In the genomic region with DNA sequence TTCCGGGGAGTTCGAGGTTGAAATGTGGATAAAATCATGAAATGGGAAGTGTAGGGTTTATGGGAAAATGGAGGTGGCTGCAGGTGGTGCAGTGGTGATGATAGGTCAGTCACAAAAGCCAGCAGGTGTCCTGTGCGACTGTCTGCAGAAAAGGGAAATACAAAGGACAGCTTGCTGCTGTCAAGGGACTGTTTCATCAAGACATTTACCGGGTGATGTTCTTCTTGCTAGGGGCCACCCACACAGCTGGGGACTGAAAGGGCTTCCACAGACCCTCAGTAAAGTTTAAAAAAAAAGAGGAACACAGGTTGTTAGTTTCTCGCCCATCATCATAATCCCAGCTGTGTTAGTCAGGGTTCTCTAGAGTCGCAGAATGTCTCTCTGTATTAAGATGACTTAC, we compare ENCODE assay signal across 25 mouse cellular contexts. TPM values are rescaled to one million over a fixed set of nuclear protein-coding genes. Genes with fewer than 3 reads are reported as not detected.
DNase-seq lines count a peak whose midpoint lies in the region; ATAC-seq and TF ChIP-seq lines count a peak whose summit lies in the region.
"Had no signal": no experiment of that assay in that cellular context is flagged by ENCODE, and none has a peak within 500 bp of the region (broad histone marks: within the 10 kb centered on the region; RNA-seq: fewer than 3 reads in every experiment).

No protein-coding gene starts in this region.

- H3K27me3 ChIP-seq in heart, postnatal 0 days (ENCODE audit: control insufficient read depth, insufficient read depth, low read length) = no peaks in the 10 kb centered on the region
- H3K27me3 ChIP-seq in heart, adult 2 months (ENCODE audit: control insufficient read depth, insufficient read depth, low read length) = no peaks in the 10 kb centered on the region
- H3K27me3 ChIP-seq in CH12.LX (replicated peaks) = peaks cover 8% of the 10 kb centered on the region
- H3K27me3 ChIP-seq: embryonic facial prominence, embryonic 12.5 days; embryonic facial prominence, embryonic 15.5 days; forebrain, embryonic 15.5 days; heart, embryonic 13.5 days; hindbrain, embryonic 13.5 days; Patski had no signal

- dilution Hi-C loops in CH12.LX (cut with MboI; ENCODE audit: extremely low pct_ligation_motif_present, extremely low pct_unique_long_range_greater_than_20kb, low sequenced_read_pairs) = no loop called here

- H3K9ac ChIP-seq in heart, postnatal 0 days (replicated peaks; ENCODE audit: low read depth, low read length) = no peak overlapping the region
- no peak overlapping the region for H3K9ac ChIP-seq in heart, adult 2 months (ENCODE audit: low read depth, low read length)
- no peak overlapping the region for H3K9ac ChIP-seq in CH12.LX (ENCODE audit: insufficient read depth, low read depth)
- H3K9ac ChIP-seq: embryonic facial prominence, embryonic 12.5 days; embryonic facial prominence, embryonic 15.5 days; forebrain, embryonic 15.5 days; hindbrain, embryonic 13.5 days had no signal

- TF ChIP-seq CTCF in heart, postnatal 0 days (IDR thresholded peaks at IDR 0.05; ENCODE audit: low read depth) = no peak
- no peak for TF ChIP-seq CTCF in heart, adult 2 months (IDR thresholded peaks at IDR 0.05)
- TF ChIP-seq CTCF in CH12.LX (conservative IDR thresholded peaks at IDR 0.05 in 1 of 2, IDR thresholded peaks at IDR 0.05 in 1 of 2; ENCODE audit: low read depth in 2 of 2, low read length in 2 of 2) = no peak

- intact Hi-C loops in heart, adult 2 months (cut with DNase I) = no loop called here

- in situ Hi-C loops in CH12.LX (cut with MboI; ENCODE audit: low pct_ligation_motif_present, low pct_unique_long_range_greater_than_20kb, low sequenced_read_pairs) = loop anchor here (25.0 kb wide), 1 partner anchor 252 kb away; no protein-coding TSS in a partner anchor

- WGBS in heart, postnatal 0 days = 67% methylated on average over 6 of the region's 6 CpGs
- WGBS in heart, adult 2 months = 77% methylated on average over 6 of the region's 6 CpGs

- H3K79me2 ChIP-seq in heart, adult 2 months (replicated peaks; ENCODE audit: control insufficient read depth, insufficient read depth, low read length) = no peaks in the 10 kb centered on the region
- H3K79me2 ChIP-seq in CH12.LX (replicated peaks; ENCODE audit: control insufficient read depth, extremely low read depth, insufficient read depth, poor library complexity, severe bottlenecking) = no peaks in the 10 kb centered on the region

- H3K27ac ChIP-seq in heart, postnatal 0 days (ENCODE audit: low read depth) = peak overlapping the region; percentile 44; the same call in 1 of the 2 replicates
- H3K27ac ChIP-seq in heart, adult 2 months = no peak overlapping the region
- no peak overlapping the region for H3K27ac ChIP-seq in CH12.LX (ENCODE audit: insufficient read depth, low read depth)
- H3K27ac ChIP-seq: embryonic facial prominence, embryonic 12.5 days; embryonic facial prominence, embryonic 15.5 days; forebrain, embryonic 15.5 days; heart, embryonic 10.5 days; heart, embryonic 13.5 days; hindbrain, embryonic 10.5 days; hindbrain, embryonic 13.5 days had no signal

- no peaks in the 10 kb centered on the region for H3K9me3 ChIP-seq in heart, postnatal 0 days (replicated peaks; ENCODE audit: control insufficient read depth, low read length)
- H3K9me3 ChIP-seq in CH12.LX (replicated peaks; ENCODE audit: low read length) = no peaks in the 10 kb centered on the region
- H3K9me3 ChIP-seq: embryonic facial prominence, embryonic 12.5 days; embryonic facial prominence, embryonic 15.5 days; forebrain, embryonic 15.5 days; heart, embryonic 10.5 days; heart, embryonic 13.5 days; hindbrain, embryonic 10.5 days; hindbrain, embryonic 13.5 days had no signal

- peaks cover 24% of the 10 kb centered on the region for H3K36me3 ChIP-seq in heart, postnatal 0 days (replicated peaks; ENCODE audit: control insufficient read depth, insufficient read depth, low read length)
- peaks cover 17% of the 10 kb centered on the region for H3K36me3 ChIP-seq in heart, adult 2 months (ENCODE audit: control insufficient read depth, insufficient read depth, low read length)
- H3K36me3 ChIP-seq in CH12.LX (replicated peaks in 1 of 2; ENCODE audit: control insufficient read depth in 1 of 2, insufficient read depth in 1 of 2, low read length in 1 of 2) = peaks cover 22 to 35% of the 10 kb centered on the region in 2 experiments

- TF ChIP-seq POLR2A in heart, adult 2 months (IDR thresholded peaks at IDR 0.05; ENCODE audit: insufficient read depth, low read depth, low read length) = no peak
- no peak for TF ChIP-seq POLR2A in CH12.LX (IDR thresholded peaks at IDR 0.05; ENCODE audit: low read depth, low read length)

- TF ChIP-seq RAD21 in CH12.LX (IDR thresholded peaks at IDR 0.05; ENCODE audit: low read depth, low read length) = no peak

- TF ChIP-seq EP300 in heart, postnatal 0 days (IDR thresholded peaks at IDR 0.05; ENCODE audit: low read depth) = no peak
- no peak for TF ChIP-seq EP300 in heart, adult 2 months (IDR thresholded peaks at IDR 0.05; ENCODE audit: insufficient read depth, low read depth, low read length)
- TF ChIP-seq EP300 in CH12.LX (IDR thresholded peaks at IDR 0.05; ENCODE audit: low read length) = no peak

- ATAC-seq in heart, postnatal 0 days (ENCODE audit: insufficient read depth, low read depth) = no peak
- ATAC-seq in granulocyte monocyte progenitor cell, adult 5-6 weeks (replicated peaks; ENCODE audit: poor library complexity, severe bottlenecking) = peak; percentile 57
- ATAC-seq: forebrain, embryonic 15.5 days; hindbrain, embryonic 16.5 days; Patski had no signal

- no peak for DNase-seq in heart, postnatal 0 days (ENCODE audit: low spot score)
- DNase-seq in heart, adult 2 months = no peak
- no peak for DNase-seq in CH12.LX (ENCODE audit: extremely low read depth)
- DNase-seq in naive thymus-derived CD4-positive, alpha-beta T cell, adult 2 months (ENCODE audit: low read depth) = peak; percentile 18
- no peak for DNase-seq in kidney, postnatal 36 days
- no peak for DNase-seq in kidney, postnatal 4 days
- DNase-seq in gastrocnemius, postnatal 25 days = no peak
- DNase-seq: adrenal gland, postnatal 10 days; adrenal gland, postnatal 36 days; cerebellum, adult 18-20 months; cerebellum, adult 9-10 months; cerebellum, postnatal 14 days; gastrocnemius, postnatal 36 days; heart, adult 18-20 months; heart, postnatal 36 days had no signal

- H3K4me3 ChIP-seq in heart, postnatal 0 days (ENCODE audit: low read depth, low read length) = no peak overlapping the region
- H3K4me3 ChIP-seq in heart, adult 2 months = no peak overlapping the region
- H3K4me3 ChIP-seq in CH12.LX (replicated peaks in 1 of 3; ENCODE audit: low read depth in 2 of 3, low read length in 2 of 3, poor library complexity in 1 of 3) = no peak overlapping the region
- H3K4me3 ChIP-seq: embryonic facial prominence, embryonic 12.5 days; embryonic facial prominence, embryonic 15.5 days; forebrain, embryonic 15.5 days; hindbrain, embryonic 10.5 days; hindbrain, embryonic 13.5 days had no signal

- H3K4me1 ChIP-seq in heart, postnatal 0 days (ENCODE audit: control insufficient read depth, insufficient read depth) = peaks cover 4% of the 10 kb centered on the region; the same call in 1 of the 2 replicates
- H3K4me1 ChIP-seq in heart, adult 2 months (ENCODE audit: control insufficient read depth, insufficient read depth, low read length) = peaks cover 2% of the 10 kb centered on the region
- peaks cover 3 to 25% of the 10 kb centered on the region in 2 experiments; a peak in 3 of 4 replicates for H3K4me1 ChIP-seq in CH12.LX (ENCODE audit: control insufficient read depth in 1 of 2, insufficient read depth in 2 of 2)

- H3K4me2 ChIP-seq in heart, postnatal 0 days (ENCODE audit: low read depth, low read length) = no peak overlapping the region
- peak overlapping the region; percentile 99 for H3K4me2 ChIP-seq in CH12.LX (ENCODE audit: insufficient read depth, low read depth, poor library complexity, severe bottlenecking)
- H3K4me2 ChIP-seq: embryonic facial prominence, embryonic 15.5 days; forebrain, embryonic 15.5 days; hindbrain, embryonic 13.5 days had no signal

TF ChIP-seq in CH12.LX, 34 proteins besides CTCF, POLR2A, EP300 and RAD21 (continues in another document):
- no peak for TF ChIP-seq POLR2AphosphoS2 (IDR thresholded peaks at IDR 0.05; ENCODE audit: low read depth, low read length)
- no peak for TF ChIP-seq NRF1 (IDR thresholded peaks at IDR 0.05; ENCODE audit: low read depth, low read length)
- no peak for TF ChIP-seq GABPA (IDR thresholded peaks at IDR 0.05; ENCODE audit: insufficient replicate concordance, low read depth, low read length)
- no peak for TF ChIP-seq HCFC1 (IDR thresholded peaks at IDR 0.05; ENCODE audit: low read depth, low read length)
- TF ChIP-seq MYC (IDR thresholded peaks at IDR 0.05; ENCODE audit: low read depth, low read length) = no peak
- no peak for TF ChIP-seq MAZ (IDR thresholded peaks at IDR 0.05; ENCODE audit: low read depth, low read length)
- no peak for TF ChIP-seq PAX5 (IDR thresholded peaks at IDR 0.05; ENCODE audit: low read length)
- TF ChIP-seq ZKSCAN1 (IDR thresholded peaks at IDR 0.05; ENCODE audit: borderline replicate concordance, low read depth, low read length) = no peak
- TF ChIP-seq IRF4 (IDR thresholded peaks at IDR 0.05; ENCODE audit: low read depth, low read length) = no peak

RNA-seq across cellular contexts. Expression of gene Slc38a2, which starts 14.3 kb away (rescaled TPM):
- 225 and 263 TPM in 2 replicates for total RNA-seq in heart, postnatal 0 days (2014; rRNA removed; ENCODE audit: low replicate concordance)
- polyA plus RNA-seq in heart, postnatal 0 days (2015; fragmentation: Nextera tagmentation; extraction: Ambion mirVana) = 130 and 144 TPM in 2 replicates
- 100 to 1,000 TPM; 149 to 209 TPM for total RNA-seq in heart, adult 2 months (2021)
- polyA plus RNA-seq in heart, adult 2 months (2012; rRNA removed) = 59.3 and 109 TPM in 2 replicates
- total RNA-seq in CH12.LX (2012; rRNA removed) (35.5 and 41.4 TPM in 2 replicates), CH12.LX (2014; rRNA removed) (53.6 and 59.3 TPM in 2 replicates)
- 57.5 and 70.5 TPM in 2 replicates for polyA plus RNA-seq in CH12.LX (2012; ENCODE audit: insufficient read length, low read depth)
- total RNA-seq in granulocyte monocyte progenitor cell, adult 5-6 weeks (2014; fragmentation: Nextera tagmentation) = 89.2 and 112 TPM in 2 replicates
- 84.0 and 92.8 TPM in 2 replicates for total RNA-seq in granulocyte monocyte progenitor cell, adult 5-6 weeks (2017)
- total RNA-seq in gastrocnemius, postnatal 25 days (2021) = 100 to 1,000 TPM in 1 of 2 experiments, 10 to 100 TPM in 1; 73.8 to 112 TPM

RNA-seq across cellular contexts. Expression of gene Slc38a1, which starts 42.6 kb away (rescaled TPM):
- total RNA-seq in heart, postnatal 0 days (2014; rRNA removed; ENCODE audit: low replicate concordance) = 52.4 and 57.8 TPM in 2 replicates
- 43.6 and 56.7 TPM in 2 replicates for polyA plus RNA-seq in heart, postnatal 0 days (2015; fragmentation: Nextera tagmentation; extraction: Ambion mirVana)
- total RNA-seq in heart, adult 2 months (2021) = 10 to 100 TPM; 11.8 to 12.8 TPM
- polyA plus RNA-seq in heart, adult 2 months (2012; rRNA removed) = 12.7 and 14.2 TPM in 2 replicates
- total RNA-seq in CH12.LX (2012; rRNA removed) = 39.1 and 39.4 TPM in 2 replicates
- 18.8 and 22.5 TPM in 2 replicates for total RNA-seq in CH12.LX (2014; rRNA removed)
- polyA plus RNA-seq in CH12.LX (2012; ENCODE audit: insufficient read length, low read depth) = 70.3 and 79.0 TPM in 2 replicates
- total RNA-seq in granulocyte monocyte progenitor cell, adult 5-6 weeks (2014; fragmentation: Nextera tagmentation) = 93.0 and 110 TPM in 2 replicates
- 63.9 and 67.5 TPM in 2 replicates for total RNA-seq in granulocyte monocyte progenitor cell, adult 5-6 weeks (2017)
- 1 to 10 TPM; 1.4 to 2.2 TPM for total RNA-seq in gastrocnemius, postnatal 25 days (2021)
